Mouse (Mus musculus) lung, embryonic 16.5 days (tissue): ENCODE data around the gene Hoxb2. TPM values are rescaled to one million over a fixed set of nuclear protein-coding genes. Genes with fewer than 3 reads are reported as not detected.

Source experiments
- ATAC-seq: fragments of 200-750 bp; cut with Nextera tagmentation; 2 replicates; pipeline ENCODE4 v1.8.0; 2017; ENCODE audit warnings: low read depth, mild to moderate bottlenecking, moderate library complexity
- H3K27ac ChIP-seq: fragments of 300-500 bp; sonication (generic); 2 replicates; pipeline ENCODE4 v1.5.1; 2014; ENCODE audit warnings: mild to moderate bottlenecking, control low read depth, low read length
- H3K27me3 ChIP-seq: fragments of 300-500 bp; sonication (generic); 2 replicates; pipeline ENCODE4 v1.6.1; 2014; ENCODE audit warnings: low read depth, low read length, mixed read lengths; ENCODE audit not compliant: control insufficient read depth, insufficient read depth
- H3K36me3 ChIP-seq: fragments of 300-500 bp; sonication (generic); 2 replicates; pipeline ENCODE4 v1.6.1; 2014; ENCODE audit warnings: low read length; ENCODE audit not compliant: control insufficient read depth, insufficient read depth
- H3K4me1 ChIP-seq: fragments of 300-500 bp; sonication (generic); replicated peaks from 2 replicates; pipeline ENCODE4 v1.6.1; 2014; ENCODE audit warnings: low read length, mixed read lengths; ENCODE audit not compliant: control insufficient read depth, insufficient read depth
- H3K4me2 ChIP-seq: fragments of 300-500 bp; sonication (generic); 2 replicates; pipeline ENCODE4 v1.6.1; 2014; ENCODE audit warnings: low read depth, low read length, control low read depth
- H3K4me3 ChIP-seq: fragments of 300-500 bp; sonication (generic); 2 replicates; pipeline ENCODE4 v1.5.1; 2014; ENCODE audit warnings: mild to moderate bottlenecking, low read length, control low read depth
- H3K9ac ChIP-seq: fragments of 300-500 bp; sonication (generic); 2 replicates; pipeline ENCODE4 v1.6.1; 2014; ENCODE audit warnings: low read length, control low read depth
- H3K9me3 ChIP-seq: fragments of 300-500 bp; sonication (generic); 2 replicates; pipeline ENCODE4 v1.6.1; 2016; ENCODE audit warnings: low read length; ENCODE audit not compliant: control insufficient read depth
- WGBS: fragments of 180-500 bp; shearing (Covaris S2); extraction: QIAGEN DNeasy Blood & Tissue Kit; methylation state at CpG from one replicate; pipeline ENCODE4 v1.1.7; 2014; 5-methylcytosine and 5-hydroxymethylcytosine counted together
- polyA plus RNA-seq: library from polyadenylated mRNA; unstranded; fragments of >200 nt; fragmentation: Nextera tagmentation; extraction: Ambion mirVana; gene quantifications from 2 replicates; pipeline ENCODE4 v1.2.1, GENCODE M21; 2015

The Hoxb2 gene
- polyA plus RNA-seq, 1 experiment from 2014 or later: 24.0 TPM

GRCm38 (mm10) chr11:96345893-96346806 is 4.2 kb upstream of the Hoxb2 start:
- no peak for ATAC-seq

GRCm38 (mm10) chr11:96346916-96347520 is 3.3 kb upstream of the Hoxb2 start:
- peak overlapping the region; percentile 93 for H3K27ac ChIP-seq
- H3K4me1 ChIP-seq: peaks cover 27% of the 10 kb centered on the region
- H3K4me2 ChIP-seq: 0 out of 2 replicates have a peak overlapping the region, but pooled peaks have one; percentile 13
- WGBS: 37% methylated on average over 5 of the region's 5 CpGs
- no peak overlapping the region for H3K9ac ChIP-seq
- H3K9me3 ChIP-seq: no peaks in the 10 kb centered on the region
- peaks cover 2% of the 10 kb centered on the region; the same call in 1 of the 2 replicates for H3K36me3 ChIP-seq
- no peak overlapping the region for H3K4me3 ChIP-seq
- H3K27me3 ChIP-seq: peaks cover 33% of the 10 kb centered on the region
- no peak for ATAC-seq

More at GRCm38 (mm10) chr11:96345893-96346806, 4.2 kb upstream of the Hoxb2 start:
- 4% methylated on average over 45 of the region's 45 CpGs for WGBS
- H3K36me3 ChIP-seq: peaks cover 2% of the 10 kb centered on the region; the same call in 1 of the 2 replicates
- peak overlapping the region; percentile 66 for H3K9ac ChIP-seq
- no peaks in the 10 kb centered on the region for H3K9me3 ChIP-seq
- H3K4me3 ChIP-seq: peak overlapping the region; percentile 46
- peaks cover 26% of the 10 kb centered on the region for H3K27me3 ChIP-seq
- H3K27ac ChIP-seq: peak overlapping the region; percentile 93
- peaks cover 25% of the 10 kb centered on the region for H3K4me1 ChIP-seq
- H3K4me2 ChIP-seq: peak overlapping the region; percentile 65

GRCm38 (mm10) chr11:96347717-96348116 is 2.6 kb upstream of the Hoxb2 start:
- Histone ChIP-seq H3K4me1 (peaks cover 27% of the 10 kb centered on the region), H3K9me3 (no peaks in the 10 kb centered on the region), H3K4me3 (no peak overlapping the region), H3K4me2 (peak overlapping the region; percentile 47), H3K36me3 (peaks cover 2% of the 10 kb centered on the region; the same call in 1 of the 2 replicates), H3K27me3 (peaks cover 33% of the 10 kb centered on the region), H3K9ac (0 out of 2 replicates have a peak overlapping the region, but pooled peaks have one; percentile 8), H3K27ac (peak overlapping the region; percentile 87)
- 22% methylated on average over 4 of the region's 4 CpGs for WGBS
- ATAC-seq: no peak

GRCm38 (mm10) chr11:96348141-96348928 is 2.0 kb upstream of the Hoxb2 start:
- H3K9me3 ChIP-seq: no peaks in the 10 kb centered on the region
- ATAC-seq: no peak
- peaks cover 27% of the 10 kb centered on the region for H3K4me1 ChIP-seq
- H3K36me3 ChIP-seq: peaks cover 2% of the 10 kb centered on the region; the same call in 1 of the 2 replicates
- 23% methylated on average over 21 of the region's 21 CpGs for WGBS
- peak overlapping the region; percentile 47 for H3K4me2 ChIP-seq
- H3K4me3 ChIP-seq: no peak overlapping the region
- H3K9ac ChIP-seq: peak overlapping the region; percentile 8
- peak overlapping the region; percentile 87 for H3K27ac ChIP-seq
- peaks cover 29% of the 10 kb centered on the region for H3K27me3 ChIP-seq

DNA sequence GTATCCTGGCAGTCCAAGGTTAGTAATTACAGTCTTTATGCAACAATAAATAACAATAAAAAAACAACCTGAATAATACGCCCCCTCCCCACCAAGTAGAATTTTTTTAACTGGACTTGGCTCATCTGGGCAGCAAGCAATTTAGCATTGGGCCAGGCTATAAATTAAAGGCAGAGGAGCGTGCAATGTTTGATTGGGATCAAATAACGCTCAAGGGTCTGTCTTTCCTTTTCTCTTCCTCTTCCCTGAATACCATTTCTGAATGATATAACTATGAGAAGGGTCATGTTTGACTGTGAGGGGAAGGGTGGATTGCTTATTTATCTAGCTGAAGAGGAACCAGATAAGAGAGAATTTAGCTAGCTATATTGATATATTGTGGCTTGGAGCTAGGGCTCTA is 1.3 kb upstream of the Hoxb2 start:
- H3K9ac ChIP-seq: peak overlapping the region; percentile 45
- H3K27me3 ChIP-seq: peaks cover 27% of the 10 kb centered on the region
- no peak for ATAC-seq
- H3K4me3 ChIP-seq: no peak overlapping the region
- peaks cover 2% of the 10 kb centered on the region; the same call in 1 of the 2 replicates for H3K36me3 ChIP-seq
- H3K9me3 ChIP-seq: no peaks in the 10 kb centered on the region
- WGBS: 40% methylated on average over 3 of the region's 3 CpGs
- peak overlapping the region; percentile 87 for H3K27ac ChIP-seq
- H3K4me1 ChIP-seq: peaks cover 27% of the 10 kb centered on the region
- H3K4me2 ChIP-seq: peak overlapping the region; percentile 47

GRCm38 (mm10) chr11:96349491-96350340 is 609 bp upstream of the Hoxb2 start:
- H3K4me2 ChIP-seq: peak overlapping the region; percentile 47
- H3K27ac ChIP-seq: peak overlapping the region; percentile 87
- WGBS: 21% methylated on average over 14 of the region's 14 CpGs
- H3K4me1 ChIP-seq: peaks cover 27% of the 10 kb centered on the region
- no peaks in the 10 kb centered on the region for H3K36me3 ChIP-seq
- peak overlapping the region; percentile 23 for H3K4me3 ChIP-seq
- H3K27me3 ChIP-seq: peaks cover 21% of the 10 kb centered on the region
- H3K9me3 ChIP-seq: no peaks in the 10 kb centered on the region
- peak; percentile 29; the same call in 1 of the 2 replicates for ATAC-seq
- H3K9ac ChIP-seq: peak overlapping the region; percentile 45

DNA sequence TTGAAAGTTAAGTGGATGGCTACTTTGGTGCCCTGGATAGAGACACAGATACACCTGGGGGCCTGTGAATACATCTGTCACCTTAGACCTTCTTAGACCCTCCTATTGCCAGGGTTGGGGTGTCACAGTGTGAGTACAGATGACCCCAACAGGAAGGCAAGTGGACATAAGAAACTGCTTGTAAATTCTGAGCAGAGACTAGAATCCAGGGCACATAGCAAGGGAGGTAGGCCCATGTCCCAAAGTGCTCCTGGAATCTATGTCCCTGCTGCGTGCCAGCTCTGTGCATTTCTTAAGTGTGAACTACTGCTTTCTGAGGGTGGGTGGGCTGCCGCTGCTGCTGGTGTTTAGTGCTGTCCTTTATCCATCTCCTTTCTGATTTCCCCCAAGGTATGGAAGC is 466 bp downstream of the Hoxb2 start:
- Histone ChIP-seq H3K36me3 (no peaks in the 10 kb centered on the region), H3K4me1 (peaks cover 26% of the 10 kb centered on the region), H3K4me3 (no peak overlapping the region), H3K27ac (peak overlapping the region; percentile 84), H3K4me2 (peak overlapping the region; percentile 65), H3K9ac (peak overlapping the region; percentile 63), H3K9me3 (no peaks in the 10 kb centered on the region), H3K27me3 (peaks cover 18% of the 10 kb centered on the region)
- 45% methylated on average over 2 of the region's 2 CpGs for WGBS
- no peak for ATAC-seq

DNA sequence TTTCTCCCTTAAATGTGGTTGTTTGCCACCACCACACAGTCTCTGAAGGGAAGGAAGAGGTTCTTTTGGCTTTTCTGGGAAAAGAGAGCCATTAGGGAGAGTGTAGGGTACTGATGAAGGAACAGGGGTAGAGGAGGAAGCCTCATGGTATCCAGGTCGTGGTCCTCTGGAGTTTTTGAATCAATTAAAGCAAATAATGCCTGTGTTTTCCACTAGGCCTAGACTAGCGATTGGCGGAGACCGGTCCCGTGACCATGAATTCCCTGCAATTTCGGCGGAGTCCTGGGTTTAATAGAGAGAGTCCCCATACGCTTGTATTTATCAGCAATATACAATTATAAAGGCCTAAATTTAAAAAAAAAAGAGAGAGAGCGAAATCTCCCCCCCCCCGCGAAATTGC is 987 bp downstream of the Hoxb2 start:
- Histone ChIP-seq H3K9ac (peak overlapping the region; percentile 63), H3K4me1 (peaks cover 22% of the 10 kb centered on the region), H3K36me3 (no peaks in the 10 kb centered on the region), H3K27ac (peak overlapping the region; percentile 84), H3K9me3 (no peaks in the 10 kb centered on the region), H3K4me2 (peak overlapping the region; percentile 65), H3K27me3 (peaks cover 12% of the 10 kb centered on the region), H3K4me3 (peak overlapping the region; percentile 75)
- ATAC-seq: peak; percentile 29
- 12% methylated on average over 11 of the region's 11 CpGs for WGBS
